Mouse (Mus musculus): ENCODE data around the gene Lenep. TPM values are rescaled to one million over a fixed set of nuclear protein-coding genes. Genes with fewer than 3 reads are reported as not detected.

Gene Lenep
- polyA plus RNA-seq, 1 experiment = 4.0 TPM

DNA sequence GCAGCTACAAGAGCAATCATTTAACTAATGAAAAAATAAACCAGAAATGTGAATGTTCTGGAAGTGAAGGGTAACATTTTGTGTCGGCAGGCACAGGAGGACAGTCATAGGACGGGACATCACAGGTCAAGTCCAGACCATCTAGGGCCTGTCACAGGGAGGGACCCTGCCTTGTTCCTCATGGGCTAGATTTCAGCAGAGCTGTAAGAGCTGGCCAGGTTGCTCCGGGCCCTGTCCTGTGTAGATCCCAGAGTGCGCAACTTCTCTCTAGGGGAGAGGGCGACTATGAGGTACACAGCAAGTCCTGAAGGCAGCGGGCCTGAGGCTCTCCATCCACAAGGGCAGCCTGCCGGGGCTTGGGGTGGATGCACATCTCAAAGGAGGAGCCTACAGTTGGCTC, 40.9 kb downstream of the Lenep start, which contains the start of gene Dcst2:
Gene Dcst2 (plus strand): TSS at position 301 of the 400 bp plus-strand sequence.
- WGBS = 84% methylated on average over 7 of the region's 7 CpGs
- Histone ChIP-seq H3K27ac (ENCODE audit: insufficient read depth, low read length) (no peak within 1 kb of the TSS), H3K4me1 (ENCODE audit: control insufficient read depth, insufficient read depth, low read length) (no peaks in the 10 kb centered on the region), H3K27me3 (ENCODE audit: control insufficient read depth, insufficient read depth, low read length) (no peaks in the 10 kb centered on the region), H3K4me3 (replicated peaks; ENCODE audit: insufficient read depth, low read depth, low read length) (no peak within 1 kb of the TSS)
- TF ChIP-seq CTCF (IDR thresholded peaks at IDR 0.05; ENCODE audit: borderline replicate concordance, insufficient read depth, low read depth, low read length) (no peak), POLR2A (IDR thresholded peaks at IDR 0.05; ENCODE audit: borderline replicate concordance, insufficient read depth, low read length) (no peak)
- DNase-seq = no peak

DNA sequence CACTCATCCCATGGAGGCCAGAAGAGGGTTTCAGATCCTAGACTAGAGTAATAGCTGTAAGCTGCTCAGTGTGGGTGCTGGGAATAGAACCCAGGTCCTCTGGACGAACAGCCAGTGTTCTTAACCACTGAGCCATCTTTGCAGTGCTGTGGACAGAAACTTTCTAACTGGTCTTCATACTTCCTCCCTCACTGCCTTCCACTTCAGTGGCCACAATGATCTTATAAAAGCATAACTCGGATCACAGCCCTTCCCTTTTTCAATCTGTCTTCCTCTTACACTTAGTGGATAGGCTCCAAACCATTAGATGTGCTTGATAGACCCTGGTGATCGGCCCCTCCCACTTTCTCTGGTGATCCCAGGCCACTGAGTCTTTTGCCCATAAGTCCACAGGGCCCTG, 42.4 kb downstream of the Lenep start:
- WGBS = 49% methylated on average over 3 of the region's 3 CpGs
- TF ChIP-seq CTCF (IDR thresholded peaks at IDR 0.05; ENCODE audit: borderline replicate concordance, insufficient read depth, low read depth, low read length) (no peak), POLR2A (IDR thresholded peaks at IDR 0.05; ENCODE audit: borderline replicate concordance, insufficient read depth, low read length) (no peak)
- Histone ChIP-seq H3K27ac (ENCODE audit: insufficient read depth, low read length) (no peak overlapping the region), H3K4me3 (replicated peaks; ENCODE audit: insufficient read depth, low read depth, low read length) (no peak overlapping the region), H3K27me3 (ENCODE audit: control insufficient read depth, insufficient read depth, low read length) (no peaks in the 10 kb centered on the region), H3K4me1 (ENCODE audit: control insufficient read depth, insufficient read depth, low read length) (no peaks in the 10 kb centered on the region)
- DNase-seq = no peak

DNA sequence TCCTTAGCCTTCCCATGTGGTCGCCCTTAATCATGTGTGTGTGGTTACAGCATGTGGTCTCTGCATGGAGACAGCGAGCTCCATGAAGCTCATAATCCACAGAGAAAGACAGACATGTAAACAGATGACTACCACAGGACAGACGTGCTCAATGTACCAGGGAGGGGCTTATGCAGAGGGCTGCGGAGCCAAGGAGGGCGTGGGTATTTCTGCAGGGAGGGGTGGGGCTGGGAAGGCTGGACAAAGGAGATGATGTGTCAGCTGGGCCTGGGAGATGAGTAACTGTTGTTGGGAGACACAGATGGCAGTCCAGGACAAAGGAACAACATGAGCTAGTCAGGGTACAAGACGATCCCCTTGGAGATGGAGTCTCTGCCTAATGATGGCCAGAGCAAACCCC, 43.0 kb downstream of the Lenep start:
- WGBS = 33% methylated on average over 6 of the region's 6 CpGs
- H3K4me3 ChIP-seq (replicated peaks; ENCODE audit: insufficient read depth, low read depth, low read length) = no peak overlapping the region
- H3K4me1 ChIP-seq (ENCODE audit: control insufficient read depth, insufficient read depth, low read length) = no peaks in the 10 kb centered on the region
- H3K27ac ChIP-seq (ENCODE audit: insufficient read depth, low read length) = no peak overlapping the region
- no peak for TF ChIP-seq POLR2A (IDR thresholded peaks at IDR 0.05; ENCODE audit: borderline replicate concordance, insufficient read depth, low read length)
- no peak for TF ChIP-seq CTCF (IDR thresholded peaks at IDR 0.05; ENCODE audit: borderline replicate concordance, insufficient read depth, low read depth, low read length)
- no peaks in the 10 kb centered on the region for H3K27me3 ChIP-seq (ENCODE audit: control insufficient read depth, insufficient read depth, low read length)
- DNase-seq = no peak

DNA sequence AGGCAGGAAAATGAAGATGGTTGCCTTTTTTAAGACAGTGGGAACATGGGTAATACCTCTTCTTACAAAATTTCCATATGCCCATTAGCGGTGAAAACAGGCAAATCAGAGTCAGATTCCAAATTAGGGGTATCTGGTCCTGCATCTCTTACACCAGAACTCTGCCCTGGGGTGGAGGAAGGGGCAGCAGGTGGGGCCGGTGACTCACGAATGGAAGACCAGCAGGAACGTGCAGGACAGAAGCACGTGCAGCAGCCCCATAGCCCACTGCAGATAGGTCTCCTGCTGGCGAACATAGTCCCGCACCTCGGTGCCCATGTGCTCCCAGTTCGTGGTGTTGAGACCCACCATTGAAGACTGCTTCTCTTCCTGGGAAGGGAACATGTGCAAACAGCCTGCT, 46.6 kb downstream of the Lenep start:
- Histone ChIP-seq H3K27ac (ENCODE audit: insufficient read depth, low read length) (no peak overlapping the region), H3K4me1 (ENCODE audit: control insufficient read depth, insufficient read depth, low read length) (no peaks in the 10 kb centered on the region), H3K4me3 (replicated peaks; ENCODE audit: insufficient read depth, low read depth, low read length) (no peak overlapping the region), H3K27me3 (ENCODE audit: control insufficient read depth, insufficient read depth, low read length) (no peaks in the 10 kb centered on the region)
- 71% methylated on average over 9 of the region's 9 CpGs for WGBS
- DNase-seq = no peak
- TF ChIP-seq CTCF (IDR thresholded peaks at IDR 0.05; ENCODE audit: borderline replicate concordance, insufficient read depth, low read depth, low read length) (no peak), POLR2A (IDR thresholded peaks at IDR 0.05; ENCODE audit: borderline replicate concordance, insufficient read depth, low read length) (no peak)

DNA sequence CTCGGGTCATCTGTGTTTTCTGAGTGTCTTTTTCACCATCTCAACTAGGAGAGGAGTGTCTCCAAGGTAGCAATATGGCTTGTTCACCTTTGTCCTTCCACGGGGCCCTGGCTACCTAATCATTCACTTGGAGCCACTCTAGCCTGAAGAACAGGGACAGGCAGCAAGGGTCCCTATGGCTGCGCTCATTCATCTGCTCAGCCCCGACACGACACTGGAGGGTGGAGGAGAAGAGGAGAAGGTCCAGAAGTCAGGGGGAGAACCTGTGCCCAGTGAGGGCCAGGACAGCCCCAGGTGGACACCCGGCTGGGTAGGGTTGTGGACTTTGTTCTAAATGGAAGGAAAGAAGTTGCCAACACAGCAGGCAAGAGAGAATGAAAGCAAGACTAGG, 47.1 kb downstream of the Lenep start:
- Histone ChIP-seq H3K4me1 (ENCODE audit: control insufficient read depth, insufficient read depth, low read length) (no peaks in the 10 kb centered on the region), H3K27ac (ENCODE audit: insufficient read depth, low read length) (no peak overlapping the region), H3K27me3 (ENCODE audit: control insufficient read depth, insufficient read depth, low read length) (no peaks in the 10 kb centered on the region), H3K4me3 (replicated peaks; ENCODE audit: insufficient read depth, low read depth, low read length) (no peak overlapping the region)
- TF ChIP-seq POLR2A (IDR thresholded peaks at IDR 0.05; ENCODE audit: borderline replicate concordance, insufficient read depth, low read length) = no peak
- TF ChIP-seq CTCF (IDR thresholded peaks at IDR 0.05; ENCODE audit: borderline replicate concordance, insufficient read depth, low read depth, low read length) = no peak
- DNase-seq = no peak
- WGBS = 75% methylated on average over 6 of the region's 6 CpGs

DNA sequence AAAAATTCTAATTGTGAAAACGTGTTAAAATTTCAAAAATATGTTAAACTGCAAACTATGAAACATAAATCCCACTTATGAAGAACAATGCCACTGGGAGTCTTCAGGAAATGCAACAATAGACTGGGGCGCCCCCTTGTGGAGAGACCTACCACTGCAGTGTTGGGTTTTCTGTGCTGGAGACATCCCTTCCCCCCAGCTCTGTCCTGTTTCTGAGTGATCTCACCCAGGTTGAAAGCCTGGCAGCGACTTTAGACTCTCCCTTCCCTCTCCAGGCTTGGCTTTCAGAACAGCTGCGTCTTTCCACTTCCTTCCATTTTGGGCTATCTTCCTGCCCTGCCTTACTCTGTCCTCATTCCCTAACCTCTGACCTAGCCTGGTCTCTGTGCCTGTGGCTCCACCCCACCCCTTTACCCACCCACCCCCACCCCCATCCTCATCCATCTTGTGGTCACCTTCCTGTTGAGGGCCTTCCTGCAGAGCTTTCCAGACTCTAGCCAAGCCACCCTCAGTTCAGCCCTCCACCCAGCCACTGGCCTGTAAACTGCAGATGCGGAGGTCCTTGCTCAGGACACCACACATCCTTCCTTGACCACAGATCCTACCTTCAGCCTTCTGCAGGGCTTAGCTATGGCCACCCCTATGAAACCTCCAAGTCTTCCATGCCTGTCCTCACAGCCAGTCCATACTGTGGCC, 47.6 kb downstream of the Lenep start:
- peak; percentile 88 for TF ChIP-seq CTCF (IDR thresholded peaks at IDR 0.05; ENCODE audit: borderline replicate concordance, insufficient read depth, low read depth, low read length)
- no peak for TF ChIP-seq POLR2A (IDR thresholded peaks at IDR 0.05; ENCODE audit: borderline replicate concordance, insufficient read depth, low read length)
- WGBS = 20% methylated on average over 5 of the region's 5 CpGs
- Histone ChIP-seq H3K27me3 (ENCODE audit: control insufficient read depth, insufficient read depth, low read length) (no peaks in the 10 kb centered on the region), H3K4me3 (replicated peaks; ENCODE audit: insufficient read depth, low read depth, low read length) (no peak overlapping the region), H3K27ac (ENCODE audit: insufficient read depth, low read length) (no peak overlapping the region), H3K4me1 (ENCODE audit: control insufficient read depth, insufficient read depth, low read length) (no peaks in the 10 kb centered on the region)
- DNase-seq = peak; percentile 81 to 89

DNA sequence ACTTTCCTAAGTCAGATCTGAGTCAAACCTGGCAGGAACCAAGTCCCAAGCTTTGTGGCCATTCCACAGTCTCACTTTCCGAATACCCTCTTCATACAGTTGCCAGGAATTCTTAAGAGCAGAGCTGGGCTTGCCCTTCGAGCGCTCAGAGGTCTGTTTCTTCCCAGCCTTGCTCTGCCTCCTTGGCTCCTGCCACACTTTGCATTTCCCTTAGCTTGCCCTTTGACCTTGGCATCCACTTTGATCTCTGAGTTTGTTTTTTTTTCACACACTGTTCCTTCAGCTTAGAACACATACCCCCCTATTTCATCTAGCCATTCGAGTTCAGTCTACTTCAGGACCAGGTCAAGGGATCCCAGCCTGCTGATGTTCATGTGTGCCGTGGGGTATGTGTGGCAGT, 51.3 kb downstream of the Lenep start:
- H3K27me3 ChIP-seq (ENCODE audit: control insufficient read depth, insufficient read depth, low read length) = no peaks in the 10 kb centered on the region
- no peak overlapping the region for H3K27ac ChIP-seq (ENCODE audit: insufficient read depth, low read length)
- DNase-seq = no peak
- no peak overlapping the region for H3K4me3 ChIP-seq (replicated peaks; ENCODE audit: insufficient read depth, low read depth, low read length)
- WGBS = 77% methylated on average over 5 of the region's 5 CpGs
- no peaks in the 10 kb centered on the region for H3K4me1 ChIP-seq (ENCODE audit: control insufficient read depth, insufficient read depth, low read length)
- TF ChIP-seq CTCF (IDR thresholded peaks at IDR 0.05; ENCODE audit: borderline replicate concordance, insufficient read depth, low read depth, low read length) = no peak
- no peak for TF ChIP-seq POLR2A (IDR thresholded peaks at IDR 0.05; ENCODE audit: borderline replicate concordance, insufficient read depth, low read length)

Other genes starting within 250 kb of the Lenep start
- gene Hcn3, start 242.6 kb downstream of the Lenep start, polyA plus RNA-seq (2012; rRNA removed) = 13.0 and 14.6 TPM in 2 replicates
- 75.5 and 80.2 TPM in 2 replicates for gene Clk2, start 238.0 kb downstream of the Lenep start, polyA plus RNA-seq (2012; rRNA removed)
- gene Scamp3, start 225.3 kb downstream of the Lenep start, polyA plus RNA-seq (2012; rRNA removed) = 109 and 121 TPM in 2 replicates
- gene Fam189b, start 219.7 kb downstream of the Lenep start, polyA plus RNA-seq (2012; rRNA removed) = 86.8 and 97.7 TPM in 2 replicates
- gene Gba, start 199.9 kb downstream of the Lenep start, polyA plus RNA-seq (2012; rRNA removed) = 69.2 and 69.8 TPM in 2 replicates
- gene Thbs3, start 187.6 kb downstream of the Lenep start, polyA plus RNA-seq (2012; rRNA removed) = 23.8 and 24.2 TPM in 2 replicates
- 153 and 167 TPM in 2 replicates for gene Mtx1, start 175.7 kb downstream of the Lenep start, polyA plus RNA-seq (2012; rRNA removed)
- gene Muc1, start 173.7 kb downstream of the Lenep start, polyA plus RNA-seq (2012; rRNA removed) = 0.55 and 0.69 TPM in 2 replicates
- gene Krtcap2, start 156.8 kb downstream of the Lenep start, polyA plus RNA-seq (2012; rRNA removed) = 80.4 and 82.9 TPM in 2 replicates
- gene Trim46, start 156.5 kb downstream of the Lenep start, polyA plus RNA-seq (2012; rRNA removed) = 49.8 and 58.5 TPM in 2 replicates
- 212 and 218 TPM in 2 replicates for gene Dpm3, start 143.4 kb downstream of the Lenep start, polyA plus RNA-seq (2012; rRNA removed)
- 122 and 127 TPM in 2 replicates for gene Slc50a1, start 132.2 kb downstream of the Lenep start, polyA plus RNA-seq (2012; rRNA removed)
- gene Efna1, start 121.7 kb downstream of the Lenep start, polyA plus RNA-seq (2012; rRNA removed) = 14.2 and 14.7 TPM in 2 replicates
- gene Efna3, start 79.8 kb downstream of the Lenep start, polyA plus RNA-seq (2012; rRNA removed) = 31.9 and 37.0 TPM in 2 replicates
- 0.36 and 0.64 TPM in 2 replicates for gene Efna4, start 64.8 kb downstream of the Lenep start, polyA plus RNA-seq (2012; rRNA removed)
- gene Adam15, start 52.8 kb downstream of the Lenep start, polyA plus RNA-seq (2012; rRNA removed) = 142 and 147 TPM in 2 replicates
- 0.32 and 0.36 TPM in 2 replicates for gene Dcst2, start 40.8 kb downstream of the Lenep start, polyA plus RNA-seq (2012; rRNA removed)
- 0.10 and 0.27 TPM in 2 replicates for gene Dcst1, start 37.5 kb downstream of the Lenep start, polyA plus RNA-seq (2012; rRNA removed)
- 41.3 and 43.3 TPM in 2 replicates for gene Zbtb7b, start 8.0 kb downstream of the Lenep start, polyA plus RNA-seq (2012; rRNA removed)
- 50.1 and 54.0 TPM in 2 replicates for gene Flad1, start 9.1 kb upstream of the Lenep start, polyA plus RNA-seq (2012; rRNA removed)
- gene Cks1b, start 15.6 kb upstream of the Lenep start, polyA plus RNA-seq (2012; rRNA removed) = 7.0 and 7.2 TPM in 2 replicates
- gene Shc1, start 15.7 kb upstream of the Lenep start, polyA plus RNA-seq (2012; rRNA removed) = 15.9 and 16.0 TPM in 2 replicates
- 38.7 and 39.3 TPM in 2 replicates for gene Pygo2, start 27.4 kb upstream of the Lenep start, polyA plus RNA-seq (2012; rRNA removed)
- gene Pbxip1, start 33.9 kb upstream of the Lenep start, polyA plus RNA-seq (2012; rRNA removed) = 26.5 and 30.5 TPM in 2 replicates
- gene Pmvk, start 51.7 kb upstream of the Lenep start, polyA plus RNA-seq (2012; rRNA removed) = 68.7 and 71.0 TPM in 2 replicates
- 6.1 and 6.2 TPM in 2 replicates for gene Kcnn3, start 117.4 kb upstream of the Lenep start, polyA plus RNA-seq (2012; rRNA removed)

Measured in cerebellum, adult 2 months (tissue).